Mouse (Mus musculus) large intestine, adult 2 months (tissue): ENCODE measurements around the gene Rbm28. TPM values are rescaled to one million over a fixed set of nuclear protein-coding genes. Genes with fewer than 3 reads are reported as not detected.
"Not testable (repeated sequence)": the region's sequence is repeated elsewhere in the genome, so short reads cannot be mapped to it uniquely, and the experiment has no call there.

Experiments used
- DNase-seq: peaks from one replicate; pipeline ENCODE4 v3.0.0-alpha.2; 2012; ENCODE audit warnings: low read depth, low spot score
- WGBS: fragments of 180-500 bp; shearing (Covaris S2); methylation state at CpG from one replicate; pipeline ENCODE4 v1.1.7; 2018; 5-methylcytosine and 5-hydroxymethylcytosine counted together
- polyA plus RNA-seq: library from polyadenylated mRNA; depleted of rRNA; stranded (reverse); fragments of >200 nt; gene quantifications from 2 replicates; pipeline ENCODE4 v1.2.3, GENCODE M21; 2012

Rbm28 gene
- polyA plus RNA-seq, 1 experiment = 3.9 TPM

GRCm38 (mm10) chr6:29195846-29196698 lies 31.3 kb upstream of the Rbm28 start:
- no peak for DNase-seq
- WGBS = 69% methylated on average over 5 of the region's 5 CpGs

DNA sequence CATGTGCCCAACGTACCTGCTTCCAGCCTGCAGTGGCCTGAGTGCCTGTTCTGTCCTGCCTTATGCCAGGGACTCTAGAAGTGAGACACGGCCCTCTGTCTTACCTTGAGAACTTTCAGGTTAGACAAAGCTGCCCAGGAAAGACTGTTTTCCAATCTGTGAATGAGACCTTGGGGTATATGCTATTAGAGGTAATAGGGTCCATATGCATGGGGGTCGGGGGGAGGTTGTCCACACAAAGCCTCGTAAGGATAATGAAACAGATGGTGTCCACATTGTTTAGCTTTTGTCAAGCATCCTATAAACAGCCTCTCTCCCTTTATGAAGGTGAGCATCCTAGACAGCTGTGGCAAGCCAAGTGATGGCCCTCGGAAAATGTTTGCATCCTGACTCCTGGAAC lies 30.3 kb upstream of the Rbm28 start:
- DNase-seq = no peak
- 74% methylated on average over 5 of the region's 5 CpGs for WGBS

GRCm38 (mm10) chr6:29193961-29194750 lies 29.4 kb upstream of the Rbm28 start:
- no peak for DNase-seq
- WGBS = 56% methylated on average over 15 of the region's 15 CpGs

DNA sequence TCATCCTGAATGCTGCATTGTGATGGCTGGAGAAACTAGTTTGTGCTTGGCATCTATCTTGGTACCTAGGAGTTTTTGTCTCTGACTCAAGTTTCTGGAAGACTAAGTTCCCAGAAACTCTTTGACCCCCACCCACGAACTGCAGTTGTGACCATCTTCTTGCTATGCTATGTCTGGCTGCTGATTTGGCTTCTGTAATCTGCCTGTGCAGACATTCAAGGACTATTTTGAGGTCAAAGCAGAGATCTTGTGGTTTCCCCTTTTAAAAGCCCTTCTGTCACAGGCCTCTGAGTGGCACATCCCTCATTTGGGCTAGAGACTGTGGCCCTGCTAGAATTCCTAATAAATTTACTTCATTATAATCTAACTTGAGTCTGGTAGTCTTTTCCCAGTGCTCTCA lies 23.1 kb upstream of the Rbm28 start:
- no peak for DNase-seq
- 69% methylated on average over 1 of the region's 1 CpGs for WGBS

GRCm38 (mm10) chr6:29179843-29180242 lies 15.0 kb upstream of the Rbm28 start:
- 58% methylated on average over 8 of the region's 8 CpGs for WGBS
- DNase-seq = no peak

- no peak for DNase-seq
- 2% methylated on average over 75 of the region's 79 CpGs for WGBS
Measured at GRCm38 (mm10) chr6:29178888-29179658, 14.3 kb upstream of the Rbm28 start, which contains the start of gene Prrt4. Gene Prrt4 (minus strand): TSS chr6:29179584.

DNA sequence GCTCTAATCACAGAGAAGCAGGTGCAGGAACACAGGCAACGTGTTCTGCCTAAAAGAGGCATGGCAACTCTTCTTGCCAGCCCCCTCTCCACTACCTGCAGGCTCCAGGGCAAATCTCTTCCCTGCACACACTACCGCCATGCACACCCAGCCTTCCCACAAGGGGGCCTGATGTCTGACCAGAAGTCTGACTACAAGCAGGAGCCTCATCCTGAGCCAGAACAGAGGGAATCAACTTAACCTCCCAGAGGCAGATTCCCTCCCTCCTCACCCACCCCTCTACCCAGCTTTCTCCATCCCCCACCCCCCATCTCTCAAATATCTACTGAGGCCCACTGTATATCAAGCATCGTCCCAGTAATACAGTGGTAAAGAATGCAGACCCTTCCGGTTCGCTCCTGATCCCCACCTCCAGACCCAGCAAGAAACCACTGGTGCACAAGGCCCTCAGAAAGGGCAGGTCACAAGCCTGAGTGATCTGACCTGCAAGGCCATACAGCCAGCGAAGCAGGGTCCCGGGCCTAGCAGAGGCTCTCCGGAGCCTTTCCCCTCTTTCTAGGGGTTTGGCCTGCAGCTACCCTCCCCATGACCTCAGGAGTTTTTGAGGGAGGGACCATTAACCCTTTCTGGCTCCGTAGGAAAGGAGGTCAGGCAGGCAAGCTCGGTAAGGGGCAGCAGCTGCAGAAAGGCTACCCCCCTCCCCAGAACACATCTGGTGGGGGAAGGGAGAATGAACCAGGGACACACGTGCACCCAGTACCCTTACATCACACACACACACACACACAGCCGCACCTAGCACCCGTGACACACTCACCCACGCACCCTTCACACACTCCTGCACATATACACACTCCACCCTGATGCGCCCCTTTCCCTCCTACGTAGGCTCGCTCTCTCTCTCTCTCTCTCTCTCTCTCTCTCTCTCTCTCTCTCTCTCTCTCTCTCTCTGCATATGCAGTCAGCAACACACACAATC lies 13.4 kb upstream of the Rbm28 start:
- WGBS = 54% methylated on average over 17 of the region's 17 CpGs

GRCm38 (mm10) chr6:29175113-29175512 lies 10.3 kb upstream of the Rbm28 start:
- DNase-seq = no peak
- WGBS = 81% methylated on average over 3 of the region's 3 CpGs

More for the DNA sequence above, 13.4 kb upstream of the Rbm28 start:
- DNase-seq = no peak

GRCm38 (mm10) chr6:29174368-29174767 lies 9.6 kb upstream of the Rbm28 start:
- WGBS = 28% methylated on average over 7 of the region's 7 CpGs
- DNase-seq = no peak

- no peak for DNase-seq
- under 1% methylated on average over 40 of the region's 40 CpGs for WGBS
Measured at GRCm38 (mm10) chr6:29170952-29171388, 6.2 kb upstream of the Rbm28 start.

DNA sequence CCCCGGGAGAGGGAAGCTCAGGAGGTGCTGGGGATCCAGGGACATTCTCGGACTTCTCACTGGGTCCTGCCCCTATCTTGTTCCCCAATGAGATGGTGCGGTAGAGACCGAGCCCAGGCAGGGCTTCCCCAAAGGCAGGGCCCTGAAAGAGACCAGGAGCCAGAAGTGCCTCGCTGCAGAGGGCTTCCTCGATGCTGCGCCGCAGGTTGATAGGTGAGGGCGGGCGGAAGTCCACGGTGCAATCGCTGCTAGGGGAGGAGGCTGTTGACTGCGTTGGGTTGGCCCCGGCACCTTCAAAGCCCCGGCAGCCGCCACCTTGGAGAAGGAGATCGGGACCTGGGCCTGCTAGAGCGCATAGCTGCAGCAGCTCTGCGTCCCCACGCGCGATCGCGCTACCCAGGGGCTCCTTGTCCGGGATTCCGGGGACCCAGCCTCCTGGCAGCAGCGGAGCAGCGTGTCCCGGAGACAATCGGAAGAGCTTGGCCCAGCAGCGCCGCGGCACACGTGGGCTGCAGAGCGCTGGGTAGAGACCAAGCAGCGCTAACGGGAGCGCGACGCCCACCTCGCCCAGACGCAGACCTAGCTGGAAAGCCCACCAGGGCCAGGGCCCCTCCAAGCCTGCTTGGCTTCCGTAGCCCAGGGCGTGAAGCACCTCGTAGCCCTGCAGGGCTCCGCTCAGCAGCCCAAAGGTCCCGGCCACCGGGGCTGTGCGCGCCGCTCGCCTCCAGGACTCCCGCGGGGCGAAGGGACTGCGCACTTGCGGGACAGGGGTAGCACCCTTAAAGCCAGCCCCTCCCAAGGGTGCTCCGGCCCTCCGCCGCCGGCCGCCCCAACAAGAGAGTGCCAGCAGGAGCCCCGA lies 5.5 kb upstream of the Rbm28 start:
- DNase-seq = no peak
- 1% methylated on average over 63 of the region's 63 CpGs for WGBS

DNA sequence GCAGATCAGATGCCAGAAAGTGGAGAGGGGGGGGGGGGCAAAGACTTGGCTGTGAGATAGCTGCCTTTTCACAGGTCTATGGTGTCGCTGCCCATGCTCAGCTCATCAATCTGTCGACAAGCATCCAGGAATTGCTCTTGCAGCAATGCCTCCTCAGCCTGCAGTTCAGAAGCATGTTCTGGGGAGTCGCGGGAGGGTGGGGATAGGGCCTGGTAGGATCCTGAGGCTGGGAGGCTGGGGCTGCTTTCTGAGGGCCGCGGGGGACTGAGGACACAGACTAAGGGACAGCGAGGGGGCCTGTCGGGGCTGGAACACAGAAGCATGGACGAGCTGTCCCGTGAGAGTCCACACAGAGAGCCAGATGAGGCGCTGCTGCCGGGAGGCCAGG lies 4.9 kb upstream of the Rbm28 start:
- no peak for DNase-seq
- 30% methylated on average over 12 of the region's 12 CpGs for WGBS

DNA sequence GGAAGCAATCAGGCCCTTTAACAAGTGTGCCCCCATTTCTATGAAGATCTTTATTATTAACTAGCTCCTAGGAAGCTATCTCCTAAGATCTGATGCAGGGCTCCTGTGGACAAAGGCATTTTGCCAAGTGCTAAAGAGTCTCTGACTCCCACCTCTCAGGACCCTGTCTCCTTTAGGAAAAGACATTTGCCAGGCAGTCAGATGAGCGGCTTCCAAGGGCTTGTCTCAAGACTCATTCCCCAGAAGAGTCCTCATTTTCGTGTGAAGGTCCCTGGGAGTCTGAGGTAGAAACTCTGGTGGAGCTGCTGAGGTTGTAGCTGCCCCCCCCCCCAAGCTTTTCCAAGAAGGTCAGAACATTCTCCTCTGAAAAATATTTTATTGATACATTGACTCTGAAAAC lies 4.1 kb upstream of the Rbm28 start:
- WGBS = 65% methylated on average over 2 of the region's 2 CpGs
- no peak for DNase-seq

DNA sequence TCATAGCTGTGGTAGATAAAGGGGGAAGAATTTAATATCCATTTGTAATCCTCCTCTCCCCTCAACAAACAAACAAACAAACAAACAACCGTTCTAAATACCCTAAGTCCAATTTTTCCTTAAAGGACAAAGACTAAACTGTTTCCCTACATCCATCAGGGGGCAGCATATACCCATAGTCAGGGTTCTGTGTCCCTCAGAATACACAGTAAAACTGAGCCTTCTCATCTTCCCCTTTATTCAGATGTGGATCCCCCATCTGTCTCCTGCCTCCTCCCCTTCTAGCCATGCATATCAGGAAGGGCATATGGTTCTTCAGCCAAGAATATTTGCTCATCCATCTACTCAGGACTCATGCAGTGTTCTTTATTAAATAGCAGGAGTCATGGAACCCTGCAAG lies 1.4 kb upstream of the Rbm28 start:
- DNase-seq = no peak
- 6% methylated on average over 1 of the region's 1 CpGs for WGBS

DNA sequence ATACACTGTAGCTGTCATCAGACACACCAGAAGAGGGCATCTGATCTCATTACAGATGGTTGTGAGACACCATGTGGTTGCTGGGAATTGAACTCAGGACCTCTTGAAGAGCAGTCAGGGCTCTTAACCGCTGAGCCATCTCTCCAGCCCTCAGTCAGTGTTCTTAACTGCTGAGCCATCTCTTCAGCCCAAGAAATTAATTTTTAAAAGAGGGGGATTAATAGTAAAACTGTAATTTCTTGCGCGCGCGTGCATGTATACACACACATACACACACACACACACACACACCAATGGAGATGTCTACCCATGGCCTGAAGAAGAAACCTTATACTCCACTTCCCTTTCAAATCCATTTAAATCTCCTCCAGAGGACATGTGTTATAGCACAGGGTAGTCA lies 3.5 kb downstream of the Rbm28 start:
- WGBS = 98% methylated on average over 5 of the region's 5 CpGs
- DNase-seq = not testable (repeated sequence)

DNA sequence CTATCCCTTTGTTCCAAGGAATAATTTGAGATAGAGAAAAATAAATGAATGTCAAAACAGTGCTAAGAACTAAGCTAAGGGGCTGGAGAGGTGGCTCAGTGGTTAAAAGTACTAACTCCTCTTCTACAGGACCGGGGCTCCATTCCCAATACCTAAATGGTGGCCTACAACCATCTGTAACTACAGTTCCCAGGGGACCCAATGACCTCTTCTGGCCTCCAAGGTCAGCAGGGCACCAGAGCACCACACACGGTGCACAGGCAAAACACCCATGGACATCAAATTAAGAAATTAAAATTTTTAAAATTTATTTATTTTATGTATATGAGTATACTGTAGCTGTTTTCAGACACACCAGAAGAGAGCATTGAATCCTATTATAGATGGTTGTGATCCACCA lies 4.0 kb downstream of the Rbm28 start:
- no peak for DNase-seq
- WGBS = 92% methylated on average over 2 of the region's 2 CpGs

- 93% methylated on average over 5 of the region's 5 CpGs for WGBS
- DNase-seq = no peak
Measured at GRCm38 (mm10) chr6:29156326-29156725, 8.5 kb downstream of the Rbm28 start.

GRCm38 (mm10) chr6:29150001-29150400 lies 14.8 kb downstream of the Rbm28 start:
- 88% methylated on average over 1 of the region's 1 CpGs for WGBS
- no peak for DNase-seq
